Mouse (Mus musculus) G1E (cell line): ENCODE results near the gene Pknox2.

Experiments used
- CTCF ChIP-seq: IDR thresholded peaks from 2 replicates; pipeline ENCODE4 v1.5.1; 2012; ENCODE audit warnings: low read depth, low read length, inconsistent platforms, mixed read lengths
- TAL1 ChIP-seq: conservative IDR thresholded peaks from 2 replicates; pipeline ENCODE4 v1.6.1; 2012; ENCODE audit warnings: low read depth, low read length, inconsistent platforms, mixed read lengths

DNA sequence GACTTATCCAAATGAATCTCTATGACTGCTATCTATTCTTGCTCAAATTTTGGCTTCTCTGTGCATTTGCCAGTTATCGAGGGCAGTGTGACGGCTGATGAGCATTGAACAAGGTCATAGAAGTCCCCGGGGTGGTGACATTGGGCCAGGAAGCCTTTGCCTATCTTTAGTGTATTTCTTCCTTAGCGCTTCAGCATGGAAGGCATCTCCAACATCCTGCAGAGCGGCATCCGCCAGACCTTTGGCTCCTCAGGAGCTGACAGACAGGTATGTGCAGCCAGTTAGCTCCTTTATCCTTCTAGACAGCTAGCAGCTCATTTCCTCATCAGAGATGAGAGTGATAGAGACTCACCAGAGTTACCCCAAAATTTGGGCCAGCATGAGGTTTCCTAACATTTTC lies 278.5 kb downstream of the Pknox2 start:
- TF ChIP-seq CTCF (no peak), TAL1 (no peak)
